Mouse (Mus musculus): ENCODE results near the gene Myo9a. TPM values are rescaled to one million over a fixed set of nuclear protein-coding genes. Genes with fewer than 3 reads are reported as not detected.
A peak's percentile ranks its signal among the peaks of the same experiment; 100 is the strongest.
"Not testable (repeated sequence)": the region's sequence is repeated elsewhere in the genome, so short reads cannot be mapped to it uniquely, and the experiment has no call there.

Gene Myo9a
- total RNA-seq, 2 experiments from 2014 or later, result 15.9 to 19.4 TPM

- ATAC-seq (replicated peaks; ENCODE audit: low FRiP score, low TSS enrichment, poor library complexity, severe bottlenecking), result no peak
Measured at GRCm38 (mm10) chr9:59748969-59749368, 1.7 kb upstream of the Myo9a start.

GRCm38 (mm10) chr9:59749581-59750265 is 973 bp upstream of the Myo9a start:
- no peak for ATAC-seq (replicated peaks; ENCODE audit: low FRiP score, low TSS enrichment, poor library complexity, severe bottlenecking)

- ATAC-seq (replicated peaks; ENCODE audit: low FRiP score, low TSS enrichment, poor library complexity, severe bottlenecking), result peak; percentile 87
Measured at GRCm38 (mm10) chr9:59751066-59751581, 428 bp downstream of the Myo9a start.

- ATAC-seq (replicated peaks; ENCODE audit: low FRiP score, low TSS enrichment, poor library complexity, severe bottlenecking), result no peak
Measured at GRCm38 (mm10) chr9:59751966-59752365, 1.3 kb downstream of the Myo9a start.

- no peak for ATAC-seq (replicated peaks; ENCODE audit: low FRiP score, low TSS enrichment, poor library complexity, severe bottlenecking)
Measured at GRCm38 (mm10) chr9:59755199-59755598, 4.5 kb downstream of the Myo9a start.

GRCm38 (mm10) chr9:59757016-59757415 is 6.3 kb downstream of the Myo9a start:
- not testable (repeated sequence) for ATAC-seq (replicated peaks; ENCODE audit: low FRiP score, low TSS enrichment, poor library complexity, severe bottlenecking)

GRCm38 (mm10) chr9:59760515-59760914 is 9.8 kb downstream of the Myo9a start:
- ATAC-seq (replicated peaks; ENCODE audit: low FRiP score, low TSS enrichment, poor library complexity, severe bottlenecking), result 0 out of 2 replicates have a peak, but pooled peaks have one; percentile 59

- not testable (repeated sequence) for ATAC-seq (replicated peaks; ENCODE audit: low FRiP score, low TSS enrichment, poor library complexity, severe bottlenecking)
Measured at GRCm38 (mm10) chr9:59766966-59767461, 16.3 kb downstream of the Myo9a start.

- not testable (repeated sequence) for ATAC-seq (replicated peaks; ENCODE audit: low FRiP score, low TSS enrichment, poor library complexity, severe bottlenecking)
Measured at GRCm38 (mm10) chr9:59806046-59806774, 55.5 kb downstream of the Myo9a start.

- no peak for ATAC-seq (replicated peaks; ENCODE audit: low FRiP score, low TSS enrichment, poor library complexity, severe bottlenecking)
Measured at GRCm38 (mm10) chr9:59884551-59884950, 133.9 kb downstream of the Myo9a start.

GRCm38 (mm10) chr9:59903382-59903781 is 152.7 kb downstream of the Myo9a start:
- ATAC-seq (replicated peaks; ENCODE audit: low FRiP score, low TSS enrichment, poor library complexity, severe bottlenecking), result peak; percentile 83

GRCm38 (mm10) chr9:59914761-59915160 is 164.1 kb downstream of the Myo9a start:
- ATAC-seq (replicated peaks; ENCODE audit: low FRiP score, low TSS enrichment, poor library complexity, severe bottlenecking), result no peak

GRCm38 (mm10) chr9:59930248-59930647 is 179.6 kb downstream of the Myo9a start:
- no peak for ATAC-seq (replicated peaks; ENCODE audit: low FRiP score, low TSS enrichment, poor library complexity, severe bottlenecking)

- not testable (repeated sequence) for ATAC-seq (replicated peaks; ENCODE audit: low FRiP score, low TSS enrichment, poor library complexity, severe bottlenecking)
Measured at GRCm38 (mm10) chr9:59935866-59936265, 185.2 kb downstream of the Myo9a start.

- ATAC-seq (replicated peaks; ENCODE audit: low FRiP score, low TSS enrichment, poor library complexity, severe bottlenecking), result no peak
Measured at GRCm38 (mm10) chr9:59938529-59938928, 187.8 kb downstream of the Myo9a start.

GRCm38 (mm10) chr9:59939691-59940090 is 189.0 kb downstream of the Myo9a start:
- ATAC-seq (replicated peaks; ENCODE audit: low FRiP score, low TSS enrichment, poor library complexity, severe bottlenecking), result no peak

GRCm38 (mm10) chr9:59940913-59941884 is 190.5 kb downstream of the Myo9a start:
- ATAC-seq (replicated peaks; ENCODE audit: low FRiP score, low TSS enrichment, poor library complexity, severe bottlenecking), result no peak

- no peak for ATAC-seq (replicated peaks; ENCODE audit: low FRiP score, low TSS enrichment, poor library complexity, severe bottlenecking)
Measured at GRCm38 (mm10) chr9:59941885-59942350, 191.2 kb downstream of the Myo9a start.

- ATAC-seq (replicated peaks; ENCODE audit: low FRiP score, low TSS enrichment, poor library complexity, severe bottlenecking), result no peak
Measured at GRCm38 (mm10) chr9:59942501-59943085, 191.9 kb downstream of the Myo9a start.
